Mouse (Mus musculus) adrenal gland, adult 8-10 months (tissue): ENCODE results near the gene Mta2. TPM values are rescaled to one million over a fixed set of nuclear protein-coding genes. Genes with fewer than 3 reads are reported as not detected.
"Not testable (repeated sequence)": the region's sequence is repeated elsewhere in the genome, so short reads cannot be mapped to it uniquely, and the experiment has no call there.

ENCODE experiments used
- DNase-seq: peaks from one replicate; pipeline ENCODE4 v3.0.0; 2022
- total RNA-seq, 4 experiments: library from RNA; stranded (reverse); gene quantifications; 2 replicates each; pipeline ENCODE4 v1.2.4; 2022

Mta2 gene
- total RNA-seq, 4 experiments from 2014 or later = 83.4 to 133 (median 102) TPM

DNA sequence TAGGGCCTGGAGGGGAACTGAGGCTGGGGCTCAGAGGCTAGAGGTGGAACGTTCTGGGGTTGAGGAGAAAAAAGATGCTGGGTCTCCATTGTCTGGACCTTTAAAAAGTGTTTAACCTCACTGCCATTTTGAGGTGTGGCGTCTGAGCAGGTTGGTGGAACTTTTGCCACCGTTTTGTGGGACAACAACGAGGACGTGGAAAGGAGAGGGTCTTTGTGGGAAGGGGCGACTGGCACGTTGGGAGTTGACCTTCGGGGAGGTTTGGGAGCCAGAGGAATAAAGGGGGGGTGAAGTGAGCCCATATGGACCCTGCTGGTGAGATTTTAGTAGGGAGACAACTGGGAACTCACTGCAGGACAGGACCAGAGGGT, 25.7 kb downstream of the Mta2 start:
- no peak for DNase-seq

DNA sequence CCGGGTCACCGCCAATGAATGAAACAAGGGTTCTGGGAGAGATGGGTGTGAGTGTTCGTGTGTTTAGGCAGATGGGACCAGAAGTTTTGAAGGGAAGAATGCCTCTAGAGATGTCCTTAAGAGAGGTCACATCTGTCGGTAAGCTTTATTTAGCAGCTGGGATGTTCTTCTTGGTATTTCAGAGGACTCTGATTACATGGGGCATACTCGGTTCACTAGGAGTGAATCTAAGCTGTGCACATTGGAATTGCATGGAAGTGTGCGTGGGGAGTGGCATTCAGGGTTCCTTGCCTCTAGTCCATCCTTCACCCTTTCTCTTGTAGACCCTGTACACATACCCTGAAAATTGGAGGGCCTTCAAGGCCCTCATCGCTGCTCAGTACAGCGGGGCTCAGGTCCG, 26.2 kb downstream of the Mta2 start:
- no peak for DNase-seq

DNA sequence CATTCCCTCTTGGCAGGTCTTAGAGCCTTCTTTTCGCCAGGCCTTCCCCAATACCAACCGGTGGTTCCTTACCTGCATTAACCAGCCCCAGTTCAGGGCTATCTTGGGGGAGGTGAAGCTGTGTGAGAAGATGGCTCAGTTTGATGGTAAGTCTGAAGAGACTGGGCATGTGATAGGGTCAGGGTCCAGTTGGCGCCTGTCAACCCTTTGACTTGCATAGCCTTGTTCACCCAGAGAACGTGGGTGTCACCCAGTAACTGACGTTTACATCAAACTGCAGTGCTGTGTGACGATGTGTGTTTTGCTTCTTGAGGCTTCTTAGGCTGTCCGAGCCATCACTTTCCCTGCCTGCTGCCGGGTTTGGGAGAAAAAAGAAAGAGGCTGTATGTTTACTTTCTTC, 30.8 kb downstream of the Mta2 start:
- DNase-seq = not testable (repeated sequence)

DNA sequence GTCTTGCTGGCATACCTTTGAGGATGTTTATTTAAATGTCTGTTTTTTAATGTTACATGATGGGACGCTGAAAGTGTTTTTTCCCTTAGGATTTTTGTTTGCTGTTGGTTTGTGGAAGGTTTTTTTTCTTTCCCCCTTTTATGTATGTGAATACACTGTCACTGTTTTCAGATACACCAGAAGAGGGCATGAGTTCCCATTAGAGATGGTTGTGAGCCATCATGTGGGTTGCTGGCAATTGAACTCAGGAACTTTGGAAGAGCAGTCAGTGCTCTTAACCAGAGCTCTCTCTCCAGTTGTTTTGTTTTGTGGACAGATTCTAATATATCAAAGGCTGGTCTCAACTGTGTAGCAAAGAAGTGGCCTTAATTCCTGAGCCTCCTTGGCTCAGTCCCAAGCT, 33.0 kb downstream of the Mta2 start:
- DNase-seq = no peak

DNA sequence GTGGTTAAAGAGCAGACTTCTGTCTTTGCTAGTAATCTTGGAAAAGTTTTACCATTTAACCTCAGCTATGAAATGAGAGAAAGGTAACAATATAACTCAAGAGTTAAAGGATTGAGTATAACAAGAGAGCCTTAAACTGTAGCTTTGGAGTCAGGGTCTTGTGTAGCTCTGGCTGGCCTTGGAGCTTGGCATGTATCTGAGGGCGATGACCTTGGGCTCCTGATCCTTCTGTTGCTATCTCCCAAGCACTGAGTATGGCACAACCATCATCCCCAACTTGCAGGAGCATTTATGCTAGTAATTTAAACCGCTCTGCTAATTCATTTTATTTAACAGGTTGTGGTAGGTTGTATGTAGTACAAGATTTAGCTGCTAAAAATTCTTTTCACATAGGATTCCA, 33.8 kb downstream of the Mta2 start:
- no peak for DNase-seq

DNA sequence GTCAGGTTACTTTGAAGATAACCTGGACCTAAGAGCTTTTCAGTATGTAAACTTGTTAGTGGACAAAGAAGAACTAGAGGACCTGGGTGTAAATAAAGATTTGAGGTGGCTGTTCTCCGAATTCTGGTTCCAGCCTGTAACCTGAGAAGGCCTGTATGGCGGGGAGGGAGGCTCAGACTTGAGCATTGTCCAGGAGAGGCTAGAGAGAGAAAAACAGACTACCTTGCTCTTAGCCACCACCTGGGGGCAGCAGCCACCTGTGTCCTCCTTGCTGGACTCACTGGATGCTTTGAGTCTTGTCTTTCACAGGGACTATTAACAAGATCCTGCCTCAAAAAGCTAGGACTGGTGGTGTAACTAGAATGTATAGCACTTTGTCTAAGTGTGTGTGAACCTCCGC, 34.9 kb downstream of the Mta2 start:
- no peak for DNase-seq

DNA sequence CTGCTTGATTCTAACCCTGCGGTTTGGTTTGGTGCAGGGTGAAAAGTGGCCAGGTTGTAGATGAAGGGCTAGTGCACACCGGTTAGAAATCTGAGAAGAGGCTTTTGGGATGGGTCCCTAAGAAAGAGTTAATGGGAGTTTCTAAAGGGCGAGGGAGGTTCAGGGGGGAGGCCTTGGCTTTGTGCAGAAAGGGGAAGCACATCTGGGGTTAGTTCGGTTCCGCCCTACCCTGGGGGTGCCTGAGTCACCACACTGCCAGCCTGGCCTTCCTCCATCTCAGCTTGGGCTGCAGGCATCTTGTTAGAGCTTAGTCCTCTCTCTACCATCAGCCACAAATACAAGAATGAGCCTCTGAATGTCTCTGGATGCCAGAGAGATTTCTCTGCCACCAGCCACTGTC, 39.1 kb downstream of the Mta2 start:
- no peak for DNase-seq

DNA sequence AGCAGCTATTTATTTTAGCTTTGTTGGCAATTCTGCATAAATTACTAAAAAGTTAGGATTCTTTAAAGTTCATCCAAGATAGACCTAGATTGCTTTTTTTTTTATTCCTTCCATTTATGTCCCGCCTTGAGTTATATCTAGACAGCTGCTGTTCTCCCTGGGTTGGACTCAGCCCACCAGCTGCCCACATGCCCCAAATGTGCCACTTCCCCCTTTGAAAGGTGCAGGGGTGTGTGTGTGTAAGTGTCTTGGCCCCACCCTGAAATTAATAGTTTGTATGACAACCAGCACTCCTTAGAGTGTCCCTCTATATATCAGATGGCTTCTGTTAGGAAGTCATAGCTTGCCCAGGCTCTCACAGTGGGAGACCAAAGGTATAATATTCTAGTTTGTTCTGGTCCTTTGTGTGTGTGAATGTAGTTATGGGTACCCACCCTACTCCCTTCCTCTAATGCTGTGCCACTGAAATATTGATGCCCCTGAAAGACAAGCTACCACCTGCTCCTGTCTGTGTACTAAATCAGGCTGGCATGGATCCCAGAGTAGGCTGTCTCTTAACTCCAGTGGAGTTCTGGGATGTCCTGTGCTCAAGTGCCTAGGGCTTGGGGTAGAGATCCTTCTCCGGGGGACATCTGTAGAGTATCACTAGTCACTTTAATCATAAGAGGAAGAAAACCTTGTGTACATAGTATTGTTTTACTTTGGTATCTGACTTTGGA, 39.9 kb downstream of the Mta2 start:
- DNase-seq = no peak

DNA sequence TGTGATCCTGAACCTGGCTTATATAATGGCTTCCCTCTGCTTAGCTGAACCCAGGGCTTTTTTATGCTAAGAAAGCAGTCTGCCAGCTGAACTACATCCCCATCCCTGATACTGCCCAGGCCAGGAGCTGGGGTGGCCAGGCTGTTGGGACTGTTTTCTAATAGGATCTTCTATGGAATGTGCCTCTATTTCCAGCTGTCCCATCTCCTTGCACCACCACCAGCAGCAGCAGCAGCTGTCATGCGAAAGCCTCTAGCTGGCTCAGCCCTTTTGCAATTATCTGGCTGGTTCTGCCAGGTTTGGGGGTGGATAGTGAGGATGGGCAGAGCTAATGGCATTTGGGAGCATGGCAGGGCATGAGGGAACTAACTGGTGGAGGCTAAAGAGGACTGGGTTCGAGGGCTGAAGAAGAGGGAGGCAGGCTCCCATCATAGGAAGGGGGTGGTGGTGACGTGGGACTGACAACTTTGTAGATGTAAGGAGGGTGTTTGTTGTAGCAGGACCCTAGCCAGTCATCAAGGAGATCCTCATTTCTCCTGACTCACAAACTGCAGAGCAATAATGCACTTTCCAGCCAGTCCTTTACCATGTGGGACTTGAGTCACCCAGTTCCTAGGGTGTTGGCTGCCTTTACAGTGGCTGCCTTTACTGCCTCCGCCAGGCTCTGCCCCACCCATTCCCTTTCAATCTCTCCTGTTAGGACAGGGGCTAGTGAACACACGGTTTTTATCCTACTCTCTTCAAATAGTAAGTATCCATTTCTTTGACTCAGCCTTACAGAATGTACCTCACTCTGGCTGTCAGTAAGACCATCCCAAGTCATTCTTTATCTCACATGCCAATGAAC, 40.9 kb downstream of the Mta2 start:
- no peak for DNase-seq

DNA sequence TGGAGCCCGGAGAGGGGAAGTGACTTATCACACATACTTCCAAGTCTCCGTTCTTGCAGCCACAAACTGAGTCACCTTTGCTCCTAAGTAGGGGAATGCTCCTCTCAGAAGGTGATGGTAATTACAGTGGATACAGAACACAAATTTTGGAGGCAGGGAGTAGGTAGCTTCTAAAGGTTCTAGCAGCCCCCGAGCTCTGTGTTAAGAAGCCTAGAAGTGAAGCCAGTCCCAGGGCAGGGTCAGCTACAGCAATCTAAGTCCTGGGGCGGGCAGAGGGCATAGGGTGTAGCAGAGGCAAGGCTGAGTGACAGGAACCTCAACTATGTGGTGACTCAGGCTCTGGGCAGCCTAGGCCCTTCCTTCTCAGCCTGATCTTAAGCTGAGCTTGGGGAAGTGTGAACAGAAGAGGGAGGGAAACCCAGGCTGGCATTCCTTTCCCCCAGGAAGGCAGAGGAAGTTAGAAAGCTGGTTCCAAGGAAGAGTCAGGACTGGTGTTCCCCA, 41.5 kb downstream of the Mta2 start:
- DNase-seq = peak; percentile 58

DNA sequence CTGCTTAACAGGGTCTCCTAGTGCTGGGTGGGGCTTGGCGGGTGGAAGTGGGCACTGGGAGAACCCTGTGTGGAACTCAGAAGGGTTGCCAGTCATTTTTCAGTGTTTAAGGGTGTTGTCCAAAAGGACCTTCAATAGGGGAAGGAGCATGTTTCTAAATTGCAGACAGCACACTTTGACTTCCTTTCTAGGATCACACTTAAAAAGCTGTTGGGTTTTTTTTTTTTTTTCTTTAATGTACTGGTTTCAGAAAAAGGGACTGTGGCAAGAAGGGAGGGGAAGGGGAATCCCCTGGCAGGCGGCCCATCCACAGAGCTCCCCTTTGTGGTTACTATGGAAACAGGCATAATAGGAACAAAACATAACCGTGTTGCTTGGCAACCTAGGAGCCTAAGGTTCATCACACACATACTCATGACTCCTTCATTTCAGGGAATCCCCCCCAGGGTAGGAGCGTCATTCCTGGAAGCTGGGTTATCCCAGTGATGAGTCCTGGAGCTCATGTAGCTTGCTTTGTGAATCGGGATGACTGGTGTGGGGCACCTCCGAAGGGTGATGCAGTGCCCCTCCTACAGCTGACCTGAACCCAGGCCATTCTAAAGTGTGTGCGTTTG, 42.7 kb downstream of the Mta2 start:
- DNase-seq = peak; percentile 51

DNA sequence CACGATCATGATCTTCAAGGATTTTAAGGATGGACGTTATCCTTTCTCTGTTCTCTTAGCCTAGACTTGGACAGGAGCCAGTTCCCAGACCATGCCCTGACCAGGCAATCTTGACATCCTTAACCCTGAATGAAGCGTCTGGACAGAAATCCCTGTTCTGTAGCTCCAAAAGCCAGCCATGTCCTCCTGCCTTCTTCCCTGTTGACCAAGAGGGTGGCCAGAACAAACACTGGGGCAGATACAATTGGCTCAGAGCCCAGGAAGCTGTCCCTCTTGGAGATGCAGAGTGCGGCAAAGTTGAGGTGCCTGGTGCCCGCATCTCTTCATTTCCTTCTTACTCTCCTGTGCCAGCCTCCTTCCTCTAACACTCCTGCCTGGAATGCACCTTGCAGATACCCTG, 44.2 kb downstream of the Mta2 start:
- DNase-seq = no peak

DNA sequence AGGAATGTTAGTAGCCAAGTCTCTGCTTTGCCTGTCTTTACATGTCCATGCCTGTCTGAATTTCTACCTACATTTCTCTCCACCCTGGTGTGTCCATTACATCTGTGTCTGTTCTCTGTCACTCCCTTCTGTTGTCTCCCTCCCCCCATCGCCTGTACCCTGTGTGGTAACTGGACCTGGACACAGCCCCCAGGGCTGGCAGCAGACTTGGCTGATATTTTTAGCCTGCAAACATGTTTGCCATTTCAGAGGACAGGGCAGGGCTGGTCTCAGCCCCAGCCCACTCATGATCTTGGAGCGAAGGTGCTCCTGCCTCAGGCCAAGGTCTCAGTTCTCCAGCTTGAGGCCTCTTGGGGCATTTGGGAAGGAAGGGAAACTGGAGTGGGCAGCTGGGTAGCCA, 46.1 kb downstream of the Mta2 start:
- no peak for DNase-seq

DNA sequence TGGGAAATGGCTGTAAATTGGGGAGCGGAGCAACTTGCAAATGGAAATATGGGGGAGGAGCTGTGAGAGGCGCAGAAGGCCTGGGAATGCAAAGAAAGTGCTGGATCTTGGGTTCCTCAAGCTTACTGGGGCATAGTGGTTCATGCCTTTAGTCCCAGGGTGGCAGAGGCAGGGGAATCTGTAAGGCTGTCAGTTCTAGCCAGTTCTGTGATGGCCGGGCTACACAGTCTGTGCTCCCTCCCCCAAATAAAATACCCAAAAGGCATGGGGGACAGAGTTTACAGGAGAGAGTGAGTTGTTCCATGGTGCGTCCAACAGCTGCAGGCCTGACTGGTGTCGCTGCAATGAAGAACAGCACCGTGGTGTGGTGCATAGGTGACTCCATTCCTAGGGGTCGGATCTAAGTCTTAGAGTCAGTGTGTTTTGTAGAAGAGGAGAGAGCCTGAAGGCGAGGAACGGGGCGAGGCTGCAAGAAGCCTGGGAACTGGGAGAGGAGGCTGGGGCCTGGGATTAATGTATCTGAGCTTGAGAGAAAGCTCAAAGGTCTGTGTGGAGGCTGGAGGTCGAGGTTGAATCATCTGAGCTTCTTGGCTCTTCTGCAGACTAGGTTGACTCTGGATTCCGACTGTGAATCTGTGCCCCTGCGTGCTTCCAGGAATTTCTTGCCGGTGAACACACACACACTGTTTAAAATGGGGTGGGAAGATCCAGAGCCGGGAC, 46.8 kb downstream of the Mta2 start:
- DNase-seq = peak; percentile 33

DNA sequence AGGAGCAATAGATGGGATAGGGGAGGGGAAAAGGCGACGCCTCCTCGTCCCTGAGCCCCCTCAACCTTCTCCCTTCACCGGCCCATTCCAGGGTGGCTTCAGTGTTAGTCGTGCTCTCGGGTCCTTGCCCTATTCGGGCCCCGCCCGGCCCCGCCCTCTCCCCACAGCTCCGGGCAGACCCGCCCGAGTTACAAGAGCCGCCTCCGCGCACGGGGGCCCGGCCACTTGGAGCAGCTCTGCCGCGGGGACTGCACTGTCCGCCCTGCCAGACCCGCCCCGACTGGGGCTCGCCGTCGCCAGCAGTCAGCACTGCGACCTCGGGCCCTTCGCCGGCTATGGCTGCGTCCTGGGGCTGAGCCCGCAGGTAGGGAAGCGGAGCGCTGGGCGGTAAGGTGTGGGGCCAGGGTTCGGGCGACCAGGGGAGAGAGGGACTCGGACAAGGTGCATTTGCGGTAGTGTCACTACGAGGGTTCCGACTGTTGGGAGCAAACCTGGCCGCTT, 47.4 kb downstream of the Mta2 start, which contains the start of gene Ahnak:
Gene Ahnak (plus strand): TSS at position 219 of the 501 bp plus-strand sequence.
- peak; percentile 68 for DNase-seq

DNA sequence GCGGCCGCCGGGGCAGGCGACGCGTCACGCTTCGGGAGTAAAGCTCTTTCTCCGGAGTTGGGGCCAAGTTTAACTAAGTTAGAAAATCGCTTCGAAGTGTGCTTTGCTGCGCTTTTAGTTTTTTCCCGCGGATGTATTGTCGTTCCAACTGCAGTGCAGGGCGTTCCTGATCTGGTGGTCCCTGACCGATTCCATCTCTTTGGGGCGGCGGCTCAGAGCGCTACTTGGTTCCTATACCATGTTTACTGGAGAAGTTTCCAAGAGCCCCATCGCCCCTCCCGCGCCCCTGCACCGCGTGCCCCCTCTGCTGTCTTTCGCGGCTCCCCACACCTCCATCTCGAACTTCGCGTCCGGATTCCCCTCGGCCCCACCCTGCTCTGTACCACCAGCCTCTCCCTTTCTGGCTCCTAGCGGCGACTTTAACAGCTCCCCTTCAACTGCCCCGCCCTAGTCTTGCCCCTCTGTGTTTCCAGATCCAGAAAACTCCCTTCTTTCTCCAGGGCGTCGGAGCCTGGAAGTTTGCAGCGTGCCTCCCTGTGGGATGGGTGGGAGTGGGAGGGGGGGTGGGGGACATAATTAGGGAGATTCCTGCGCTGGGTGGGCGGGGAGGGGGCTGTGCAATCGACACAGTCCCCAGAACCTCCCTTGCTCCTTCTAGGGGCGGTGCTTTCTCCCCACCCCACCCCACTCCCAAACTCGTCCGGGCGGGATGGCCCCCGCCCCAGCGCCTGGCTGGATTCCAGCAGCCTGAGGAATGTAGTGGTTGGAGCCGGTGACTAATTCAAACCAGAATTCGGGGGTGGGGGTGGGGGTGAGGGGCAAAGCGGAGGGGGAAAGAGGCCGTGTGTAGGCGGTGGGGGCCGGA, 48.1 kb downstream of the Mta2 start:
- DNase-seq = peak; percentile 80

DNA sequence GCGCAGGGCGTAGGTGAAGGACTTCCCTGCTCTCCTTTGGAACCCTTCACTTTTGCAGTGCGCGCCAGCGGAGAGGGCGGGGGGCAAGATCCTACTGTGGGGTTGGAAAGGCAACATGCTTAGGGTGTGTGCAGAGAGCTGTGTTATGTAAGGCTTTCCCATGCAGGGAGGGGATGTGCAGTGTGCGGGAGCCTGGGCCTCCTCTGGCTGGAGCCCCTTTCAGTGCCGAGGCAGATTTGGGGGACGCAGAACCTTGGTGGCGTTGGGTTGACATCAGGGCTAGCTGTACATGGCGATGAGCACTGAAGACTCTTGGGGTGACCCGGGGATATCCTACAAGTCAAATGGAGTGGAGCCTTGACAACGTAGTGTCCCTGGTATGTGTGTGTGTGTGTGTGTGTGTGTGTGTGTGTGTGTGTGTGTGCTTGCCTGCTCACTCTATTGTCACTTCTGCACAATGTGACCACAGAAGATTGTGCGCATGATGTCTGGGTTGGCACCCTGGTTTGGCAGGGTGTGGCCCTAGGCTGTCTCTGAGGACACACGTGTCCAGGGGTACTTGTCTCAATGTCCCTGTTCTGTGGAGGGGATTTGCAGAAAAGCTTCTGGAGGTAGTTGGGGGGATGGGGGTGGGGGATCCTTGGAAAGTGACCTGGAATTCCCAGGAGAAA, 48.9 kb downstream of the Mta2 start:
- no peak for DNase-seq

DNA sequence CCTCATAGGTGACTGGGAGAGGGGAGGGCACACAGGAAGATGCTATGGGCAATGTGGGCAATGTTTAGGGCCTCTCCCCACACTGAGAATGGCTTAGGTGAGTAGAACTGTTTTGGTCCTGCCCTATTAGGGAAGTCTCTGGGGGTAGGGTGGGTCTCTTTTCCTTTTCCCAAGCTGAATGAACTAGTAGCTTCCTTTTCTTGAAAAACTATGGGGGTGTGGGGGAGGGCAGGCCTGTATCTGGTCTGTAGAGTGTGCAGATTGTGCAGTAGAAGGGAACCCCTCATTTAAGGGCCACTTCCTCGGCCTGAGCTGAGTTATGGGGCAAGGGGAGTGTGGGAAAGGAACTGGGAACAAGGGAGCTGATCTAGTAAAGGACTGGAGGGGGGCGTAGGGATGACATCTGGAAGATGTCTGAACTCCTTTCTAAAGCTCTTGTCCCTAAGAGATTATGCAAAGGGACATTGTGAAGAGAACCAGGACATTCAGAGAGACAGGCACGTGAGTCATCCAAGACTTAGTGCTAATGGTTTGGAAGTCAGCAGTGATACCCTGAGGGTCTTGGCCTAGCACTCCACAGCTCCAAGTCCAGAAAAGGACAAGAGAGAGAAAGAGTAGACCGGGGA, 49.7 kb downstream of the Mta2 start:
- DNase-seq = no peak

DNA sequence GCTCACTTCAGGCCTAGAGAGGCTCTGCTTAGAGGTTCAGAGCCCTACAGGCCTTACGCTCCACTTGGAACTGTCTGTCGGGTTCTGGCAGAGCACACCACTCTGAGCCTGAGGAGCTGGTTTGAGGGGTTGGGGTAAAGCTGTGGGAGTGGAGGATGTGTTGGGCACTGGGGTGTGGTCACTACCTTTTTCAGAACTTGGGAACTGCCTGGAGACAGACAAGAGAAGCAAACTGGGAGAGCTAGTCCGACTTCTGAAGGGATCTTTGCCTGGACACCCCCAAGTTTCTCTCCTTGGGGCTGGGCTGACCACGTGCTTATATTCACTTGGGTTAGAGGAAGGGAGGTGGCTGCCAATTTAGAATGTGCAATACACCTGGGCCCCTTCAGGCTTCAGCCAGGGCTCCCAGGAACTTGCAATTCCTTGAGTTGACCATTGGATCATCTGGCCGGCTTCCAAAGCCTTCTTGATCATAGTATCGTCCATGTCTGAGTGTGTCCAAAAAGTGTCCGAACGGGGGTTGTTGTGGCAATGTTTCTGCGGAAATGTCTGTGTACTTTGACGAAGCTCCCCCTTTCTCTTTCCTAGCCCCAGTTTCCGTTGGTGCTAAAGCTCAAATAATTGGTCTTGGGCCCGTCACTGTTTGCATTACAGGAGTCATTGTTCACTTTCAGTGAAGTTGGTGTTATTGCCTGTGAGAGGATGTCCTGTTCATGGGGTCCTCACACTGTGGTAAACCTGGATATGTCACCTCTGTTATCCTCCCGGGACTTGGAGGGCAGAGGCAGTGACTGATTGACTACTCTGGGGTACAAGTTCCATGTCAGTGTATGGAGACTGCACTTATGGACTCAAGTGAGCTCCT, 50.4 kb downstream of the Mta2 start:
- peak; percentile 49 for DNase-seq
